Mouse (Mus musculus) kidney, postnatal 25 days (tissue): ENCODE measurements at regions not wholly inside any gene's neighbourhood (a gene's known extent, or its start where the extent isn't known, plus 50 kb on each side); places are given as distances from the start of the nearest gene placed in this dataset.

Experiments used
- DNase-seq, 2 experiments: peaks; one replicate each; pipeline ENCODE4 v3.0.0; 2021; ENCODE audit warnings: mixed read lengths in 2 of 2

DNA sequence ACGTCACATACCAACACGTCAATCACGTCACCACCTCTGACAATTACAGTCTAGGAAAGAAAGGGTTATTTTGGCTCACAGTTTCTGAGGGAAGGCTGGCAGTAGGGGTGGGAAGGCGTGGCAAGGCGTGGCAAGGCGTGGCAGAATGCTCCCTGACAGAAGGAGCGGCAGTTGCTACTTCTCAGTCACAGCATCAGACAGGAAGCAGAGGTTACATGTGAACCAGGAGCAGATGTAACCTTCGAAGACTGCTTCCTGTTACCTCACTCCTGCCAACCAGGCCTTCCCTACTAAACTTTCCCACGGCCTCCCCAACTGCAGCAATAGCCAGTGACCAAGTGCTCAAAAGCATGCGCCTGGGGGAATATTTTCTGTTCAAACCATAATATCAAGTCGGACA lies 240.9 kb upstream of the Stt3b start:
- no peak for DNase-seq

DNA sequence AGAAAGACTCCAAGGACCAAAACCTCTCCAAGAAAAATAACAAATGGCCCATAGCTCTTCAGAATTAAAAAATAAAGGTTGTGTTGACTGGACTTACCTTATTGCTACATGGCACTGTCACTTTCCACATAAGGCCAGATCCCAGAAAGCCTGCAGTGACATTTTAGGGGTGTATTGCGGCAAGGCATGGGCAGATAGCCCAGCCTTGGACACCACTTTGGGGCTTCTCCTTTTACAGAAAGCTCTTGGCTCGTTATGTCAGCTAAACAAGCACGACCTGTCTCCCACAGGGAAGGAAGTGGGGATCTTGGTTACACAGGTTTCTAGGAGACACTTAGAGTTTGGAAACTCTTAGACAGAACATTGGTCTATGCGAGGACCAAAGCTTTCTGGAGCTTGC lies 241.3 kb upstream of the Stt3b start:
- no peak for DNase-seq

DNA sequence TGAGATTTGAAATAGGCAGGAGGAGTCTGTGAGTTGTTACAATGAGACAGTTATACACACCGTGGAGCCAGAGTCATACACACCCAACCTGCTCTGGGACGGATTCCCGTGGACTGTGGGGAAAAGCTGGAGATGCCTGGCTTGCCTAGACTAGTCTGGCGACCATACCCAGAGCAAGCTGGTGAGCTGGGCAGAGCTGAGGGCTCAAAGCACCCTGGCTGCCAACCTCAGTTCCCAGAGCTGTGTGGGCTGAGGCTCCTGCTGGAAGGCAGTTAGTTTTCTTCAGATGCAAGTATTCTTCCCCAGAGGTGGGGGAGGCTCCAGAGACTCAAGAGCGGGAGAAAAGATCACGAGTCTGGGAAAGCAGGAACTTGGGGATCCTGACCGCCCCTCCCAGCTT lies 247.9 kb upstream of the Stt3b start:
- DNase-seq: no peak

DNA sequence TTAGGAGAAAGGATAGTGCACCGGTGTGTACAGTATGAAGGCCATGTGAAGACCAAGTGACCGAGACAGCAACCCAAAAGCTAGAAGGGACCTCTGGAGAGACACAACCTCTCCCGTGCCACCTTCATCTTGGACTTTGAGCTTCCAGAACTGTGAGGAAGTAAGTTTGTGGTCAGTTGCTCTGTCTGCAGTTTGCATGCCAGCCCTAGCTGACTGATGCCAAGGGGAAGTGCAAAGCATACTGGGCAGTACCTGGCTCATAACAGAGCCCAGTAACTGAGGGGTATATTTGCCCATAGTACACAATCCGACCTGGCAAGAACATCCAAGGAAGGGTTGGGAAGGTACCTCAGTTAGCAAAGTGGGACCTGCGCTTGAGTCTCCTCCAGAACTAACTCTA lies 249.3 kb upstream of the Stt3b start:
- DNase-seq: no peak

DNA sequence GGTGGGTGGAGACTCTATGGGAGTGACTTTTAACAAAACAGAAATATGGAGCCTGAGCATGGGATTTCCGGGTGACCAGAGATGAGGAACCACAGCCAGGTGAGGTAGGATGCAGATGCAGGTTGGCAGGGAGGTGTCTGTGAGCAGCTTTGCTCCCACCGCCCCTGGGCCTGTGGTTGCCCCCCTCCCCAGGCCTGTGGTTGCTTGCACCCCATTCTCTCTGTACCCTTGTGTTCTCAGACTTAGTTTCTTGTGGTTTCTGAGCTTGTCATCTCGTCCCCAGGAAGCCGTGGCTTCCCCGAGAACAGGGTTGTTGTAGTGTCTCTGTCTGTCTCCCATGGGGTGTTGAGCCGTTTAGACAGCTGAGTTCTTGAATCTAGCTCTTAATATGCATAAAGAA lies 251.0 kb upstream of the Stt3b start:
- no peak for DNase-seq

DNA sequence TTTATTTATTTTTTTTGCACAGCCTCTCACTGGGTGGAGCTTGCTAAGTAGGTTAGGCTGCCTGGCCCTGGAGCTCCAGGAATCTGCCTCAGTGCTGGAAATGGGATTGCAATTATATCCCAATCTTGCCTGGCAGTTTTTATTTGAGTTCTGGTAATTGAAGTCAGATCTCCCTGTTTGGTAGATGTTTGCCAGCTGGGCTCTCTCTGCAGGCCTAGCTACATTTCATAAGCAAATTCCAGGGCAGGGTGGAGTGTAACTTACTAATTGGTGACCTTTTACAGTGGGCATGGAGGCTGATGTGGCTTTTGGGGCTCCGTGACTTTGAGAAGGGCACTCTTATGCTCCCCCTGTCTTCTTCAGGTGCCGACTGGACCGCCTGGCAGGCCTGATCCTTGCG lies 252.6 kb upstream of the Stt3b start:
- DNase-seq: no peak

DNA sequence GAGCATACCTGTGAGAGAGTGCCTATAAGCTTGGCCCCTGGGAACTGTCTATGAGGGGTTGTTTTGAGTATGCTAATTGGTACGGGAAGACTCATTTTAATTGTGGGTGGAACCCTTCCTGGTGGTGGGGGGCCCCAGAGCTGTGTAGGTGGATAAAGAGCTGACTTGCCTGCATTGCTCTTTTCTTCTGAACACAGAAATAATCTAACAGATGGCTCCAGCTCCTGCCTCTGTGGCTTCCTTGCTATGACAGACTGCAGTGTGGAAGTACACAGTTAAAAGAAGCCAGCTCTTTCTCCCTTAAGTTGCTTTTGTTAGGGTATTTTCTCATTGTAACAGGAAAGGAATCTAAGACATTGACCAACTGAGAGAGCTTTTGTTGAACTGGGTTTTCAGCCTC lies 254.1 kb upstream of the Stt3b start:
- no peak for DNase-seq

DNA sequence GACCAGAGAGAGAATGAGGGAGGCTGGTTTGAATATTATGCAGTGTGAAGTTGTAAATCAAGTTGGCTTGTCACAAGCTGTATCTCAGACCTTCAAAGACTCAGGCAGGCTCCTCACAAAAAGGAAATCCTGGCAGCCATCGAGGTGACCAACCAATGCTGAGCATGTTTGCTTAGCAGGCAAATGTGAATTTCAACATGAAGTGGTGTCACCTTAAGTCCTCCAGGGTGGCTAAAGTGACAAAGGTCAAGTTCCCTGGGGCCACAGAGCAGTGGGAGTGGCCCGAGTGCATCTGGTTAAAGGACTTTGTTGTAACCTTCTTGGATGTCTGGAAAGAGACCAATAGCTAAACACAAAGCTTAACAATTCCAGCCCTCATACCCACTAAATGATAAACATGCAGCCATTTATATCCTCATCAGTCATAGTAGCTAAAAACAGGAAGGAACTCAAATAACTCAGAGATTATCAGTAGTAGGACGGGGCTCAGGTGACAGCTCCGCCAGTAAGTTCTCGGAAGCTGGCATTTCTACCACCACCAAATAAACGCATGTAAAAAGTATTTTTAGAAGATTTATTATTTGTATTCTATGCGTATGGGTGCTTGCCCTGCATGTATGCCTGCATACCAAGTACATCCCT lies 258.6 kb upstream of the Stt3b start:
- no peak for DNase-seq

DNA sequence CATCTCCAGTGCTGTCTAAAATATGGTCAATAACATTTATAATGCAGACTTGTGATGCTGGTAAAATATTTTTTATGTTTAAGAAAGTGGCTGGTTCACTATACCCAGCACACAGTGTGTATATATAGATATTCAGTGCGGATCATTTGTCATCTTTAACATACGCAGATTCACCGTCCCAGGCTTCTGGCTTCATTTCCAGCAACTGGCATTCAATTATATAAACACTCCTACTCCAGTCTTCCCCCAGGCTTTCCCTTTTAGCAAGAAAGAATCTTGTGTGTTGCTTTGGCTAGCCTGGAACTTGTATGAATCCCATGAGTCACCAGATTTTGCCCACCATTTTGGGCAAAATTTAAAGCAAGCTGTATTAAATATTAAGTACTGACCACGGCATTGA lies 260.8 kb upstream of the Stt3b start:
- no peak for DNase-seq

DNA sequence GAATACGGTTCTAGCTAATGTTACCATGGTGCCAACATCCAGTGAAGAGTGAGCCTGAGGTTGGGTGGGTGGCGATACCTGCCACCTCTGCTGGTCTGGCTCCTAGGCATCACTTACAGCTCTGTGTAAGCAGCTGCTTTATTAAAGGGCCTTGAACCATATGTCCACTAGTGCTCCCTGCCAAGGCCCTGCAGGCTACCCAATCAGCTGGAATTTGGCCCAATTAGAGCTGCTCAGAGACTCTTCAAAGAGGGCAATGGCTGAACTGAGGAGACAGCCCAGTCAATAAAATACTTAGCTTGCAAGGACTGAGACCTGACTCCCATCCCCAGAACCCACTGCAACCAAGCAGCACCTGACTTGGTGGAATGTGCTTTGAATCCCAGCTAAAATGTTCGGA lies 270.9 kb upstream of the Stt3b start:
- DNase-seq: no peak

DNA sequence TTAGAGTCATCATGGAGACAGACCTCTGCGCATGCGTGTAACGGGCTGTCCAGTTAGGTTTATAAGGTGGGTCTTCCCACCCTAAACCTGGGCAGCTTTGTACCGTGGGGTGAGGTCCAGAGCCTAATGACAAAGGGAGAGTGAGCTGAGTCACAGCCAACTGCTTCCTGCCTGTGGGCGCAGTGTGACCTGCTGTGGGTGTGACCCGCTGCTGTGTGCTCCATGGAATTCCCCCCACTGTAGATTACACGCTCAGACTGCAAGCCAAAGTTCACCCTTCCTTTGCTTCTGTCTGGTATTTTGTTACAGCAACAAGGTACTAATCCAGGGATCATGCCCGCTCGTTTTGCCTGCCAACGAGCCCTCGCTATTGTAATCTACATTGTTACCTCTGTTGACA lies 273.3 kb upstream of the Stt3b start:
- no peak for DNase-seq

DNA sequence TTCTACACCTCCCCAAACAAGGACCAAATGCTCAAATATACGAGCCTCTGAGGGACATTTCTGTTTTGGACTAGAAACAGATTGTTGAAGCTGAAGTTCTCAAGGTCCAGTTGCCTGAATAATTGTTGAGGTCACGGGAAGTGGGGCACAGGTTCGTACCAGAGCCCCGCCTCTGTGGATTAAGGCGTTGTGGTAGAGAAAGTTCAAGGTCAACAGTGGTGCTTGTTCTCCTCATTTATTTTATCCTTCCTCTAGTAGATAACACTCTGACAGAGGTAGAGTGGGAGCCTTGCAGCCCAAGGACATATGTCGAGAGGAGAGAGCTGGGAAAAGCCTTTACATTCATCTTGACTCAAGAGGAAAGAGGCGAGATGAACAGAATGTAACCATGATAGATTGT lies 274.7 kb upstream of the Stt3b start:
- DNase-seq: no peak

DNA sequence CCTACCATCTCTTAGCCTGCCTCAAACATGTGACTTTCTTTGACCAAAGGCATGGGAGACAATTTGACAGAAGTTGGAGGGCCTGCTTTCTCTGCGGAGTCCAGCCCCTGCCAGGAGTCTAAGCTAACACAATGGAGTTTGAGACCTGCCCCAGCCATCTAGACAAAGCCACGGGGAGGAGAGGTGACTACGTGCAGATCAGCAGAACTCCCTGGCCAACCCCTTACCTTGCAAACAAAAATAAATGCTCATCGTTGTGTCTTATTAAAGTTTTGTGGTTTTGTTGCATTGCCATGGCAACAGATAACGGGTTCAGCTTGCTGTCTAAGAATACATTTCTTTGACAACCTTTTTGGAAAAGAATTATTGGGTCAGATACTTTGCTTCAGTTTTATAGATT lies 282.2 kb upstream of the Stt3b start:
- no peak for DNase-seq

DNA sequence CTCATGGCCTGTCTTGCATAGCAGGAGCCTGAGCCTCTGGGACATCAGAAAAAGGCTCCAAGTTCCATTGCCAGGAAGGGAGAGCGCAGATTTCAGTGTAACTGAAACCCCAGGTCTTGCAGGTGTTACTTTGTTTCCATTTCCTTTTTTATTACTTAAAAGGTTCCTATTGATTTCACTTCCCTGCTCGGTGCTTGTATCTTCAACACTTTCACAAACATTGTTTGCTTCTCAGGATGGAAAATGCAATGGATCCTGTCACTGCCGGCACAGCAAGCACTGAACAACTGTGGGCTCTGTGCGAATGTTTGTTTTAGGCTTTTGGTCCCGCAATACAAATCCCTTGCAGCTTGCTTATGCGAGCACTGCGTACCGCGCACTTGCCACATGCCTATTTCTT lies 290.0 kb upstream of the Stt3b start:
- no peak for DNase-seq

DNA sequence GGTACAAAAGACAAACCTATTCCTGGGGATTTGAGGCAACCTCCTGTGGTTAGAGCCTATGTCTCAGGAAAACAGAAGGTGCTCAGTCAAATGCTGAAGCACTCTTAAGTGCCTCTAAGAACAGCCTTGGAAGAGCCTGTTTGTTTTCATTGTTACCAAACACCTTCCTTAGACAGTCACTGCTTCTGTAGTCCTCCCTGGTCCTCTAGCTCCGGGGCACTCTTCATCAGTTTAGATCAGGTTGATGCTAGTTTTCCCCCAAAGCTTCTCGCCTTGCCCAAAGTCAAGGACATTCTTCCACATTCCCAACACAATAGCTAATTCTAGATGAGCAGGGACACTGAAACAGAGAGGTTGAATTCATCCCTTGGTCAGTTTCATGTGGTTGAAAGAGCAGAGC lies 290.6 kb upstream of the Stt3b start:
- DNase-seq: no peak

DNA sequence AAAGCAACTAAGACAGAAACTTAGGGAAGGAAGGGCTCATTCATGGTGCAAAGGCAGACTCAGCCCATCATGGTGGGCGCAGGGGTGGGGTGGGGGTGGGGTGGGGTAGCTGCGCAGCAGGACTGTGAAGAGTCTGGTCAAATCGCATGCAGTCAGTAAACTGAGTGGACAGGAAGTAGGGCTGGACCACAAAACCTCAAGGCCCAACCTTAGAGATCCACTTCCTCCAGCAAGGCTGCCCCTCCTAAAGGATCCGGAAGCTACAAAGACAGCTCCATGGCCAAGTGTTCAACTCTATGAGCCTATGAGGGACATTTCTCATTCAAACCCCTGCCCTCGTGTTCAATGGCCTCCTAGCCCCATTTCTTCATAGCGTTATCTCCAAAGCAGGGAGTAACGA lies 292.6 kb upstream of the Stt3b start:
- no peak for DNase-seq

DNA sequence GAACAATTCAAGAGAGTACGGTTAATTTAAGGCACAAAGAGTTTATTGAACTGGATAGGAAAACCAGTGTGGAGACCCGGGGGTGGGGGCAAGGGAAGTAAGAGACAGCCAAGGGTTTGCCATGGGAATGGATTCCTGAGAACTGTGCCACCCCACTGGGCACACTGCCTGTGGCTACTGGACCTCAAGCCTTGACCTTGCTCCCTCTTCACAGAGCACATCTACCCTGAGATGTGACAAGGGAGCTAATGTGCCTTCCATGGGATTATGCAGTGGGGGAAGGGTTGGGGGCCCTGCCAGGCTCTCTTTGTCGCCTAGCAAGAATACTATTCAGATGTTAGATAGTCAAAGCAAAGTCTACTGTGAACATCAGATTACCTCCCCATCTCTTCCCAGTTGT lies 294.2 kb upstream of the Stt3b start:
- DNase-seq: no peak

DNA sequence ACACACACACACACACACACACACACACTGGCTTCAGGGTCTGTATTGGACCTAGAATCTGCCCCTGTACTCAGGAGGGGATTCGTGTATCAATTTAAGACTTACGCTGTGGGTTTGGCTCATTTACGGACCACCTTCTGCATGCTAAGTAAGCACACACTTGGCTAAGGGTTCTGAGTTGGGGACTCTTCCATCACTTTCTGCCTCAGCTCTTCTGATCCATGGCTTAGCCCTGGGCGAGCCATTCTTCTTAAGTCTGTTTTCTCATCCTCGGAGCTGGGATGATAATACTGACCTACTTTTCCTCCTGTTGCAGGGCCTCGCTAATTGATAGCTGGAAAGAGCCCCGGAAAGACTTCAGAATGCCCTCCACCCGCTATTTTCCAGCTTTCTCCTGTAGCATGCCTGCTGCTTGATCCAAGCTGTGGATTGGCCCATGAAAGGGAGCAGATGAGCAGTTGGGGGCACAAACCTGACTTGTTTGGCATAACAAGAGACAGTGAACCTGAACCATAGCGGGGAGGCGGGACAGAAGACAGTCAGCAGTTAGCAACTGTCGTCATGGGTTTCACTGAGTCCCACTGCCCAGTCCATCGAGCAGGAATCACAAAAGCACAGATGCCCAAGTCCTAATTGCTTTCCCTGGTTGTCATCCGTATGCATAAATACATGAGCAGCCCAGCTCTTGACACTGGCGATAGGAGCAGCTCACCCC lies 294.9 kb upstream of the Stt3b start:
- no peak for DNase-seq

DNA sequence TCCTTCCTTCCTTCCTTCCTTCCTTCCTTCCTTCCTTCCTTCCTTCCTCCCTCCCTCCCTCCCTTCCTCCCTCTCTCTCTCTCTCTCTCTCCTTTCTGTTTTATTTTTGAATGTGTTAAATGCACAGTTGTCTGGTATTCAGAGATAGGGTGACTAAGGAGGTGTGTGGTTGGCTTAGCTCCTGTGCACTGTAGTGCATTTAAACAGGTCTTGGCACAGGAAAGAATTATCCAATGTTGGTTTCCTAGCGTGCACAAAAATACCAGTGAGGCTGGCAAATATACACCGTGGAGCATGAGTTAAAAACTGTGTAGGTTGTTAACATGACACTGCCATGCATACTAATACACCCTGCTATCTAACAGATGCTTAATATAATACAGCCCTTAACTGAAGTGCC lies 297.7 kb upstream of the Stt3b start:
- DNase-seq: no peak

DNA sequence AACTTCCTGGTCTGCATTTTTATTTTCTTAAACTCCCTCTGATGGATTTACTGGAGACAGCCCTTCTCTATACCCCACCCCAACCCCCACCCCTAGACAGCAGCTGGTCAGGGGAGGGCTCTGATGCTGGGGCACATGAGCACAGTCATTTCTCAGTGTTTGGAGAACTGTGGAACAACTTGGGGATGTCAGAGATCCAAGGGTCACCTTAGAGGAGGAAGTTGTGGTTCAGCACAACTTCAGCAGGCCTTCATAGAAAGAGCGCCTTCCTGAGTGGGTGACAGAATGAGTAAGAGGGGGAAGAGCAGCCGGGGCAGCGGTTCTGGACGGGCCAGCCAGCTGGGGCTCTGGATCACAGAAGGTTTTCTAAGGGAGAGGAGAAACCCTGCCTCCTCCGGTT lies 298.2 kb upstream of the Stt3b start:
- DNase-seq: no peak

DNA sequence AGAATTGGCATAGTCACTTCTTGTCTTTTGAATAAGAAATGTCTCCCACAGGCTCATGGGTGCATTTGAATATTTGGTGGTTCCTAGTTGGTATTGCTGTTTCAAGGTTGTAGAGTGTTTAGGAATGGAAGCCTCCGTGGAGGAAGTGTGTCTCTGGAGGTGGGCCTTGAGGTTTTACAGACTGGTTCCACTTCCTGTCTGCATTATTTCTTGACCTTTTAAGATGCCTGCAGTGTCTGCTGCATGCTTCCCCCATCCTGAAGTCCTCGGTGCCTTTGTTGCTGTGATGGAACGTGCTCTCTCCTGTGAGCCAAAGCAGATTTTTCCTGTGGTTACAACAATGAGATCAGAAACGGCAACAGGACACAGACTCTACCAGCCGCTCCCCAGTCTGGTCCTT lies 299.4 kb upstream of the Gadl1 start:
- DNase-seq: no peak

DNA sequence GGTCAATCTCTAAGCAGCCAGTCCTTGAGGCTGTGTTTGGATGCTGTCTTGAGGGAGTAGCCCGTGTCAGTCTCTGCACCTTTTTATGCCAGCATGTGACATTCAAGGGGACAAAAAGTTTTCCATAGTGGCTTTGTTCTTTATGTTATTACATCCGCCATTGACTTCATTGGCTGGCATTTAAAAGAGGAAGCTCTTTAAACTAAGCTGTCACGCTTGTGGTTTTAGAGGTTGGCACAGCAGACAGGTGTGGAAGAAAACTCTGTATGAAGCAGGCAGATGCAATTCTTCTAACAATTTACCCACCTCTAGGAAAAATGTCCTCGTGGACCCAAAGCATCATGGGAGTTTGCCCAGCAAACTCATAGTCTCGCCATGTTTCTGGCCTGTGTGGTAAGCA lies 297.5 kb upstream of the Gadl1 start:
- DNase-seq: no peak

DNA sequence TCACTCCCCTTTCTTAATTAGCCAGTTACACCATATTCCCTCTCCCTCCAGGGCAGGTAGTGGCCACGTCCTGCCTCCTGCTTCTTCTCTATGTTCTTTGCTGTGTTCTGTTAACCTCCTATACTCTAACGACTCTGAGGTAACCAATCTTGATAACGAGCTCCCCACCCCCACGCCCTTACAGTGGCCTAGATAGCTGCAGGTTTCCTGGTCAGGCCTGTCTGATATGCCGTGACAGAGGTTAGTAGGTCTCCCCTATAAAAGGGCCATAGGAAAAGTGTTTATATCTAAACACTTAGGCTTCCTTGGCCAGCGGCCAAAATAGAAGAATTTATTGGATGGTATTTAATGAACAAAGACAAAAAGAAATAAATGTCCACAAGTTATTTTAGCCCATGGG lies 296.3 kb upstream of the Gadl1 start:
- no peak for DNase-seq

DNA sequence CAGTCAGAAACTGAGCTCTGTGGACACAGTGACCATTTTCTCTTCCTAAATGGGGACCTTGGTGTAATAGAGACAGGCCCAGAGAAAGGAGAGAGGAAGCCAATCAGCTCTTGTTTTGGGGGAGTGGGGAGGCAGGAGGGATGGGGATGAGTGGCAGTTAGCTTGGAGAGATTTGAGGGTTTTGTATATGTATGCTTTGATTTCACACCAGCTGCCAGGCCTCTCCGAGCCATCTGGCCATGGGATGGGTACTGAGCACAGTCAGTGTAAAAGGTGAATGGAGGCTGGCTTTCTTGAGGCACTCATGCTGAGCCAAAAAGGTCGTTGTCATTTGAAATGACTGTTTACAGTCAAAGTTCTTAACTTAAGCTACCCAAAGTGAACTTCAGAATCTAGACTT lies 295.2 kb upstream of the Gadl1 start:
- no peak for DNase-seq

DNA sequence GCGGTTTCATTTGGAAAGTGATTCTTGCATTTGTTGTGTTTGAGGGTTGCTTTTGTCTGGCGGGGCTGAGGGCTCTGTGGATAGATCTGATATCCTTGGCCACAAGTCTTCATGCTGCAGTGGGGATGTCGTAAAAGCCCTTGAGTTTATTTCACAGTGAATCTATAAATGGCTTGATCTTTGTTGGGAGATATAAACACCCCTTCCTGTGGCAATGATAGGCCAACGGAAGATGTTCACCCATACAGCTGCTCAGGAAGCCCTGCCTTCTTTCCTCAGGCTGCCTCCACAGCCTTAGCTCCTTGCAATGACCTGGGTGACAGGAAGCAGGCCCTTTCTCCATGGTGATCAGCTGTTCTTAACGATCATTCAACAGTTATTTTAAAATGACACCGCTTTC lies 291.3 kb upstream of the Gadl1 start:
- no peak for DNase-seq
